Mouse (Mus musculus) right cerebral cortex, adult 18-20 months (tissue): Measurements from ENCODE around the gene Sumf1.

Experiments
- DNase-seq: peaks from one replicate; pipeline ENCODE4 v3.0.0; 2022; ENCODE audit warnings: mixed read lengths

Sumf1 gene

DNA sequence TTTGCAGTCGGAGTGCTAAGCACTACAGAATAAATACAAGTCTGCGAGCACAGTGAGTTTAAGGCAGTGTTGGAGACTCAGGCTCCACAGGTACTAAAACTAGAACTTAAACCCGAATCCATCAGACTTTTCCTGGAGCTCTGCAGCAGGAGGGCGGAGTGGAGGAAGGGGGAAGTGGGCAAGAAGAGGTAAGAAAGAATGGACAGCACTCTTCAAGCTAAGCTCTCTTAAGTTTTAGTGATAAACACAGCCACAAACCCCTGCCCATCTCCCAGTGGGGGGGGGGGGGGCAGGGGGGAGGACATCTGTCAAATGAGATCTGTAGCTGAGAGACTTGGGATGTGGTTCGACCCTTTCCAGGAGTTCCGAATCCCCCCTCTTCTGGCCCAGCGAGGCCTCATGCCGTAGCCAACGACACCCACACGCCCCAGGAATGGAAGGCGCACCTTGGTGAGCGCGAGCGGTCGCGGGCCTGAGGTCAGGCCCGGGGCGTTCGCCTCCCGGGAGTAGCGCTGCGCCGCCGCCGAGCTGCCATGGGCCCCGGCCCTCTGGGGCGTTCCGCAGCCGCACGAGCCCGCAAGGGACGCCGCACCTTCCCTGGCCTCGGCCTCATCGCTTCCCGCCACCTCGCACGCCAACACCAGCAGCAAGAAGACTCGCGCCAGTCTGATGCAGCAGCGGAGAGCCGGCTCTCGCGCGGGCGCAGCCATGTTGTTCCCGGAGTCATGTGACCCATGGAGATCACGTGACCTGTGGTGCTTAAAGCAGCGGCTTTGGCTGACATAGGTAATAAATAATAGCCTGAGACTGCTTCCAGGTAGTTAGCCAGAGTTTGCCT, at the start of gene Sumf1:
TSS of gene Sumf1 (minus strand) at position 736 of the 838 bp plus-strand sequence.
- peak; percentile 92 for DNase-seq

- no peak for DNase-seq
Measured at GRCm38 (mm10) chr6:108234536-108234935, 49.2 kb upstream of the Sumf1 start.

- DNase-seq: no peak
Measured at GRCm38 (mm10) chr6:108233070-108233469, 47.7 kb upstream of the Sumf1 start.

- DNase-seq: no peak
Measured at GRCm38 (mm10) chr6:108231892-108232710, 46.7 kb upstream of the Sumf1 start.

DNA sequence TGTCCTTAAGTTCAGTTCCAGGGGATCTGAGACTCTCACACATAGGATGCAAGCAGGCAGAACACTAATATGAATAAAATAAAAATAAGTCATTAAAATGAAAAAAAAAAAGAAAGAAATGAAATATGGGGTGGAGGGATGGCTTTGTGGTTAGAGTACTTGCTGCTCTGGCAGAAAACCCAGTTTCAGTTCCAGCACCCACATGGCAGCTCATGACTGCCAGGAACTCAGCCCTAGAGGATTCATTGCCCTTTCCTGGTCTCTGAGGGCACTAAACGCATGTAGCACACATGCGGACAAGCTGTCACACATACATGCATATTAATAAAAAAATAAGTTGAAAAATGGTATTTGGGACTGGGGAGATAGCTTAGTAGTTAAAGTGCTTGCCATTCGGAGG, 45.2 kb upstream of the Sumf1 start:
- DNase-seq: no peak

- peak; percentile 31 for DNase-seq
Measured at GRCm38 (mm10) chr6:108228601-108229000, 43.2 kb upstream of the Sumf1 start.

DNA sequence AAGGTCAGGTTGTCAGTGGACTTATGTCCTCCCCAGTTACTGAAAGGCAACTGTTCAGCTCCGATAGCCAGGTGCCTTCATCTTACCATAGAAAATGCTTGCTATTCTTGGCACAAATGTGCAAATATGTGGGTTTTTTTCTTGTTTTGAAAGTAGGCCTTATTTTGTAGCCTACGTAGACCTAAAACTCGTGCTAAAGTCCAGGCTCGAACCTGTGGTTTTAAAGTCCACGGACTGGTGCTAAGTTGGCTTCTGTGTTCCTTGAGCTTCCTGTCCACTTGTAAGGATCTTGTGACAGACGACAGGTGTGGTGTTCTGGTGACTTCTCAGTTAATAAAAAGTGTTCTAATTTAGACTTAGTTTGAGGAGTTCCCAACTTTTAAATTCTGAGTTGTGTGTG, 42.7 kb upstream of the Sumf1 start:
- DNase-seq: no peak

- no peak for DNase-seq
Measured at GRCm38 (mm10) chr6:108227461-108227860, 42.1 kb upstream of the Sumf1 start.

GRCm38 (mm10) chr6:108226230-108226629, 40.8 kb upstream of the Sumf1 start:
- no peak for DNase-seq

DNA sequence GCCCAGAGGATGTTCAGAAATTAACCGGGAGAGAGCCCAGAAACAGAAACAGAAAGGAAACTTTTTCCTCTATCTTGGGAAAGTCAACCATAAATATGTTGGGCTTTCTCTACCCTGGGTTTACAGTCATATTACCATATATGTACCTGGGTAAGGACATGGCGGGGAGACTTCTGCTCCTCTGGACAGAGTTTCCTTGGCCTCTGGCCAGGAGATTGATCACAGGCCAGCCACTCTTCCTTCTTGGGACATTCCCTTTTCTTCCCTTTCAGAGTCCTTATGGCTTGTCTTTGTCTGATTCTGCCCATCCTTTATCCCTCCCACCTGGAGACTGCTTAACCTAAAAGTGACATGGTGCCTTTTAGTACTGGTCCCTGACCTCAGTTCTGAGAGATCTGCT, 39.6 kb upstream of the Sumf1 start:
- DNase-seq: no peak

DNA sequence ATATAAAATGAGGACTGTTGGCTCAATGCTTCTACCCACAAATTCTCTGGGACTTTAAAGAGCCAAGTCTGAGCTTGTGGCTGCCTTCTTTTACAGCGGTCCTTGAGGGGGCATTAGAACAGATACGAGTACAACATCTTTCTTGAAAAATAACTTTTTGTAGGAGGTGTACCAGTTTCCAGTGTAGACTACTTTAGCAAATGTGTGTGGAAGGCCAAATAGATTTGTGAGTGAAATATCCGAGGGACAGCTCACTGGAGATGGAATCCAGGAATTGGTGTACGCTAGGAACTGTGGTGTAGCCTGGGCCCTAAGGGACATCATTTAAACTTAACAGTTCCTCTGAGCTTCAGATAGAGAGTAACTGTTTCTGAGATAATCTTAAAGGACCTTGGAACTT, 39.0 kb upstream of the Sumf1 start:
- DNase-seq: no peak

DNA sequence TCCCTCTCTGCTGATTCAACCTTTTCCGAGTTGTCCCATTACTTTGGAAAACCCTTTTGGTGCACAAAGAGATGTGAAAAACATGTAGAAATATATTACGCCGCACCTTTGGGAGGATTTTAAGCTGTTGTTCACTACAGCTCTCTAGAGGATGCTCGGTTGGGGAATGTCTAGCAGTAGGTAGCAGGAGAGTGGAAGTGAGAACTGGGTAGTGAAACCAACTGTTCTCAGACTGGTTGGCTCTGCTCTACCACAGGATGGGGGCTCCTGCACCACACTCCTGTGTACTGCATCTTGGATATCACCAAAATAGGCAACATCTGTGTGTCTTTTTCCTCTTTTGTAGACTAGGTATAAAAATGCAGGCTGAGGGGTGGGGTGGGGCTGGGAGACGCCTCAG, 37.5 kb upstream of the Sumf1 start:
- DNase-seq: no peak

- no peak for DNase-seq
Measured at GRCm38 (mm10) chr6:108222435-108222834, 37.1 kb upstream of the Sumf1 start.

DNA sequence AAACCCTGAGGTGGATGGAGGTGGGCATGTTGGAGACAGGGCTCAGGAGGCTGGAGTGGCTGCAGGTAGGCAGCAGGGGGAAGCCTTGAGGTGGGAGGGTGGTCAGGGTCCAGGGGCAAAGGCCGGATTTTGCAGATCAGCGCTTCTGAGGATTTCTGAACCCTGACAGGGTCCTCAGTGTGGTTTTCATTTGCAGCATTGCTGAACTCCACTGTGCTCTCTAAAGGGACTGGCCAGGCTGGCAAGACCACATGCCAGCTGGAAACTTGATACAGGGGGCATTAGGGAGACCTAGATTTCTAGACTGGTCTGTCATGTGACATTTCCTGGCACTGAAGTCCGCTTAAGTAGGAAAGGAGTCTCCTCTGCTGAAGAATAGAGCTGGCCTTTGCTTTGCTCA, 32.6 kb upstream of the Sumf1 start:
- no peak for DNase-seq

DNA sequence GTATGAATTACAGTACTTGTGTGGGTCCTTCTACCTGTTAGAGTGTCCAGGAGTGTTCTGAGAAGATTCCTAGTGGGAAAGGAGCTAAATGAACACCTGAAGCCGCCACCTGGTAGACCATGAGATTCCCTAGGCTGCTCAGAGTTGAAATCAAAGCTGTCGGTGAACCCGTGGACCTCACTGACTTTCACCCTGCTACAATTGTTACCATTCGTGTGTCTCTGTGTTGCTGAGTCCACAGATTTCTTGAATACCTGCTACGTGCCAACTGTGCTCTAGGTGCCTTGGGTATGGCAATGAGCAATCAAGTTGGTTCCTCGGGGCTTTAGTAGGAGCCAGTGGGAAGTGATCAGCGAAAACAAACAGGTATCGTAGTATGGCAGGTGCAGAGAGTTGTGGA, 31.4 kb upstream of the Sumf1 start:
- no peak for DNase-seq

DNA sequence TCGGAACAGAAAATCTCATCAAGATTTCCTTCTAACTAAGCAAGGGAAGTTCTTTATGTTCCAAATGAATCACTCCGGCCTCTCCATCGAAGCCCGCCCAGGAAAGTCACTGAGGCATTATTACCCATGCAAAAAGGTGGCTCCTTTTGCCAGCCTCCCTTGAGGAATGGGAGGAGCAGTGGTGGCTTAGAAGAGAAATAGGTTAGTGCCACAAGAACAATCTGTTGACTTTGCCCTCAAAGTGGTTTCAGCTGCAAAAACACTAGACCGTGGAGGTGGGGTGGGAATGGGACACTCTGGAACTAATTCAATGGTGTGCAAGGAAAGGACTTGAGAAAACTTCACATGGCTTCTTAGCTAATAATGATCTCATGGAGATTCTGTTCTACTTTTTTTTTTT, 30.7 kb upstream of the Sumf1 start:
- no peak for DNase-seq

DNA sequence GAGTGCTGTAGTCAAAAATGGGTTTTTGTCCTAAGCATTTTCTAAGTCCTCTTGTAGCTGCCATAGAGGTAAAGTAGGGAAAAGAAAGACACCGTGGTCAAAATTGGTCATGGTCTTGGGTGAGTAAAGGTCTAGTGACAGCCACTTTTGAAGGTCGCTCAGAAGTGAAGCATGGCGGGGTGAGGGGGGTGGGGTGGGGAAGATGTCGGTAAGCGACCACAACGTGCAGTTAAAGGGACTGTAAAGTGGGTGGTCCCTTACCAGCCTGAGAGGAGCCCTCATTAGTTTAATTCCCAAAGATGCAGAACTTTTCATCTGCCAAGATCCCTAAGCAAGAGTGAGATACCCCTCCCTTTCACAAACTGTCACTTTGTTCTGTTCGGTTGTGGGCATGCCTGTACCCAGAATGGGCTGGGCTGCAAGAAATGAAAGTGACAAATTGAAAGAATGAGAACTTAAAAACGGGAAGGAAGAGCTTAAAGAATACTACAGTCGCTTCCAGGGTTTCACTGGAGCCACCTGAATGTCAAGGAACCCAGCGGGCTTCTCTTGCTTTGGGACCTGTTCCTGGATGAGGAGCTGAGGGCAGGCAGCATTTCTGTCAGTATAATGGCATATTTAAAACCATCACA, 29.0 kb upstream of the Sumf1 start:
- DNase-seq: no peak

- DNase-seq: peak; percentile 34
Measured at GRCm38 (mm10) chr6:108213481-108214293, 28.3 kb upstream of the Sumf1 start.

DNA sequence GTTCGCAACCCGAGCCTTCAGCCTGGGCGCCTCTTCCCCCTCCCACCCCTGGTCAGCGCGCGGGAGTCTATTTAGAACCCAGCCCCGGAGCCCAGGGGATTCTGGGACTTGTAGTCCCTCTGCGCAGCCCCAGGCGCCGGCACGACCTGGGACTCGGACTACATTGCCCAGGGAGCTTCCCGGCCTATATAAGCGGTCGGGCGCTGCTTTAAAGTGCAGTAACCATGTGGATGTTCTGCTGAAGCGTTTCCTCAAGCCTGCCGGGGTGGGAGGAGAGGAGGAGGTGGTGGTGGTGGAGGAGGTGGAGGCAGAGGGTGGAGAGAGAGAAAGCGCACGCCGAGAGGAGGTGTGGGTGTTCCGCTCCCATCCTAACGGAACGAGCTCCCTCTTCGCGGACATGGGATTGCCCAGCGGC, 27.5 kb upstream of the Sumf1 start, which contains the start of gene Itpr1:
TSS of gene Itpr1 (plus strand) at position 216 of the 415 bp plus-strand sequence.
- DNase-seq: peak; percentile 98

- DNase-seq: no peak
Measured at GRCm38 (mm10) chr6:108211896-108212880, 26.8 kb upstream of the Sumf1 start.

GRCm38 (mm10) chr6:108206914-108207566, 21.7 kb upstream of the Sumf1 start:
- no peak for DNase-seq
